Mouse (Mus musculus) adrenal gland, adult 2 months (tissue): ENCODE data around the gene Cd247. TPM values are rescaled to one million over a fixed set of nuclear protein-coding genes. Genes with fewer than 3 reads are reported as not detected.
A peak's percentile ranks its signal among the peaks of the same experiment; 100 is the strongest.
"Not testable (repeated sequence)": the region's sequence is repeated elsewhere in the genome, so short reads cannot be mapped to it uniquely, and the experiment has no call there.

Experiments
- DNase-seq: peaks from one replicate; pipeline ENCODE4 v3.0.0; 2021
- long read RNA-seq: library from polyadenylated mRNA; stranded (forward); transcript quantifications from one replicate; pipeline ENCODE4 v2.0.0, GENCODE M21; 2021
- polyA plus RNA-seq: library from polyadenylated mRNA; depleted of rRNA; stranded (reverse); fragments of >200 nt; gene quantifications from 2 replicates; pipeline ENCODE4 v1.2.3, GENCODE M21; 2012; rRNA removed
- total RNA-seq, 2 experiments: library from RNA; stranded (reverse); gene quantifications; 2 replicates each; pipeline ENCODE4 v1.2.3; 2021

Cd247 gene
- under 1 TPM; 0.35 to 0.45 TPM for total RNA-seq
- 1.2 and 1.9 TPM in 2 replicates for polyA plus RNA-seq
- long read RNA-seq: 0 reads

GRCm38 (mm10) chr1:165788511-165788910 lies at the start of gene Cd247:
TSS of gene Cd247 (plus strand) at chr1:165788681.
- DNase-seq: no peak

DNA sequence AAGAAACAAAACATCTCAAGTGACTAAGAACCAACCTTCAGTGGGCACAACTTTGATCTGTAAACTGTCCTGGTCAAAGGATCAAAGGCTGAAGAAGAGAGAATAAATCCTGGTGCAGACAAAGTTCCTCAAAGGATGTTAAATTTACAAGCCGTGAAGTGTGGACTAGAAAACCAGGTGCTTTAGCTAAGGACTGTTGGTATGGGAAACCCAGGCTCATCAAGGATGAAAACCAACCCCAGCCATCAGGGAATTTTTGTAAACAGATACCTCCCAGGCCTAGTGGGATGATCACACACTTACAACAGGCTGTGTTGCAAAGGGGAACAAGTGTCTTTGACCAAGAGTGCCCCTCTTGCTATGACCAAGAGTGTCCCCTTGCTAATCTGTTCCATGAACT lies 49.5 kb upstream of the Cd247 start:
- no peak for DNase-seq

- no peak for DNase-seq
Observed at GRCm38 (mm10) chr1:165741989-165742388, 46.5 kb upstream of the Cd247 start.

- no peak for DNase-seq
Observed at GRCm38 (mm10) chr1:165748053-165748452, 40.4 kb upstream of the Cd247 start.

DNA sequence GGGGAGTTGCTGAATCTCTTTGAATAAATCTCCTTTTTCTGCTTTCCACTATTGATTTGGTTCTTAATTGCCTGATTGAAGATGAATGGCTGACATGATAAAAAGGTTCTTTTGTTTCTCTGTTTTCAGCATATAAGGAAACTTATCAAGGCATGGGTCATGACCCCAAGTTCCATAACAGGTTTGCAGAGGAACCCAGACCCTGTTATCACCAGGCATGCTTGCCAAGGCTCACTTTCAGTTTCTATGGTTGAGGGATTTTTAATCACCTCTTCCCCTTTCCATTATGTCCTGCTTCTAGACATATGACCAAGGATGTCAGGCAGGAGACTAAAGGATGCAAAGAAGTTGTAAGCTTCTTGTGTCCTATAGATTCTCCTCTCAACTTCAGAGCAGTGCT lies 37.3 kb upstream of the Cd247 start:
- no peak for DNase-seq

GRCm38 (mm10) chr1:165751838-165752237 lies 36.6 kb upstream of the Cd247 start:
- DNase-seq: no peak

DNA sequence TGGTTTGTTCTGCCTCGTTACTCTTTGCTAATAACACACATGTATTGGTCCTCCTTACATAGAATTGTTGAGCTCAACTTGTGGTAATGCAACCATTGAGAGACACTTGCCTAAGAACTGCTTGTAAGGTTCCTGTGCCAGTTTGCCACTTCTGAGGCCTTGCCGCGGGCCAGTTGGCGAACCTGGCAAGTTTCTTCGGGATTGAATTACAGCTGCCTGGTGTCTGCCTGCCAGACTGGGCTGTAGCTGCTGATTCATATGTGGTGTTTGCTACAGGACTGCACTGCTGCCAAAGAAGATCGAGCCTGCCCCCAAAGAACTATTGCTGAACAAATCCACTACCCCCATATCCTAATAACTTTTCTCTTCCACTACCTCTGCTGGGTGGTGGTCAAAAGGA lies 34.3 kb upstream of the Cd247 start:
- no peak for DNase-seq

GRCm38 (mm10) chr1:165755194-165755593 lies 33.3 kb upstream of the Cd247 start:
- DNase-seq: no peak

DNA sequence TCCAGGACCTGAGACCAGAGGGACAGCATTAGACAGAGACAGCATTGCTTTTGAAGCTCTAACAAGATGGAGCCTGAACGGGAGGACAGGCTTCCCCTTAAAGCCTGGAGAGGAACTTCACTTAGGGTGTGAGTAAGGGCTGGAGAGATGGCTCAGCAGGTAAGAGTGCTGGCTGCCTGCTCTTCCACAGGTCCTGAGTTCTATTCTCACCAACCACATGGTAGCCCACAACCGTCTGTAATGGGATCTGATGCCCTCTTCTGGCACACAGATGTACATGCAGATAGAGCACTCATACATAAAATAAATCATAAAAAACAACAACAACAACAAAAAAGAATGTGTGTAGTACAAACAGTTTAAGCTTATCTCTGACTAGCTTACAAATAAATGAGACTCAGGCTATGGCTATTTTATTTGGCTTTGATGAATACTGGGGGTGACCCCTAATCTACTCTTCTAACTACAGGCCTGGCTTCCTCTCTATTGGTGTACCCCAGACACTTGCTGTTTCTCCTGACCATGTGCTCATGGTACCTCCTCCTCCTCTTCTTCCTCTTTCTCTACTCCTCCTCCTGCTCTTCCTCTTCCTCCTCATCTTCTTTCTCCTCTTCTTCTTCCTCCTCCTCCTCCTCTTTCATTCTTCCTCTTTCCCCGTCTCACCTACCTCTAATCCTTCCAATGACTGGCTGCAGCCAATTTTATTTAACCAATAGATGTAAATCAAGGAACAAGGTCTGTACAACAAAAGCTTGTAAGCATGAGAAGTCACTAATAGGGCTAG lies 26.8 kb upstream of the Cd247 start:
- DNase-seq: no peak

DNA sequence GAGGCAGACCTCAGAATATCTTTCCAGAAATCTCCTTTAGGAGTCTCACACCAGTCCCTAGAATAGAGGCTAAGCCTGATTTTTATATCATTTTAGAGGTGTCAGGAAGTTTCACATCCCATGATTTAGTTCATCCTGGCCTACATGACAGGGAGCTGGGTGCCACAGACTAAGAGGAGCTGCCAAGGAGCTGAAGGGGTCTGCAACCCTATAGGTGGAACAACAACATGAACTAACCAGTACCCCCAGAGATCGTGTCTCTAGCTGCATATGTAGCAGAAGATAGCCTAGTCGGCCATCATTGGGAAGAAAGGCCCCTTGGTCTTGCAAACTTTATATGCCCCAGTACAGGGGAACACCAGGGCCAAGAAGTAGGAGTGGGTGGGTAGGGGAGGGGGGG lies 26.0 kb upstream of the Cd247 start:
- not testable (repeated sequence) for DNase-seq

- DNase-seq: no peak
Observed at GRCm38 (mm10) chr1:165762914-165763634, 25.4 kb upstream of the Cd247 start.

GRCm38 (mm10) chr1:165763635-165764372 lies 24.7 kb upstream of the Cd247 start, which contains the start of gene Creg1:
TSS of gene Creg1 (plus strand) at chr1:165763746.
- peak; percentile 97 for DNase-seq

- DNase-seq: no peak
Observed at GRCm38 (mm10) chr1:165764571-165764970, 23.9 kb upstream of the Cd247 start.

GRCm38 (mm10) chr1:165765041-165765440 lies 23.4 kb upstream of the Cd247 start:
- DNase-seq: no peak

DNA sequence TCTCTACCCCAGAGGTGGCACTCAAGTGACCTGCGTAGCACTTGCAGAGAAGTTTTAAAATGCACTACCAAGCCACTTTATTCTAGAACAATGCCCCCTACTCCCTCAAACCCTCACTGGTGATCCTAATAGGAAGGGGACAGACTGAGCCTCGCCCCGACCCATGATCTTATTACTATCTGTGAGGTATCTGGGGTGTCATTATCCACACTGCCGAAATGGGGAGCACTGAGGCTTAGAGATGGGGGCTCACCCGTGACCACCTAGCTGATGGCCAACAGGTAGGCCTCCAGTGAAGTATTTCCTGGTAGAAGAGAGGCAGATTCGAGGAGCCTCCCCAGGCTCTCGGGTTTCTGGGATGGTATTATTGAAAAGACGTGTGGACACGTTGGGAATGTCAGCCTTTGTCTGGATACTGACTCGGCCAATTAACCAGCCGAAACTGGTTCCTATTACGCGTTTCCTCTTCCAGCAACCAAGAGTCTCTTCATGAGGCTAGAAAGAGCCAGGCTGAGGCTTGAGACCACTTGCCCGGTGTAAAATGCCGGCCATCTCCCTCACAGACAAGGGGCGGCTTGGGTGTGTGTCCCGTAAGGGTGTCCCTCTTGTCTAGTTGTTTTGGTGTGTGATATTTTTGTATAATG lies 22.7 kb upstream of the Cd247 start:
- no peak for DNase-seq

DNA sequence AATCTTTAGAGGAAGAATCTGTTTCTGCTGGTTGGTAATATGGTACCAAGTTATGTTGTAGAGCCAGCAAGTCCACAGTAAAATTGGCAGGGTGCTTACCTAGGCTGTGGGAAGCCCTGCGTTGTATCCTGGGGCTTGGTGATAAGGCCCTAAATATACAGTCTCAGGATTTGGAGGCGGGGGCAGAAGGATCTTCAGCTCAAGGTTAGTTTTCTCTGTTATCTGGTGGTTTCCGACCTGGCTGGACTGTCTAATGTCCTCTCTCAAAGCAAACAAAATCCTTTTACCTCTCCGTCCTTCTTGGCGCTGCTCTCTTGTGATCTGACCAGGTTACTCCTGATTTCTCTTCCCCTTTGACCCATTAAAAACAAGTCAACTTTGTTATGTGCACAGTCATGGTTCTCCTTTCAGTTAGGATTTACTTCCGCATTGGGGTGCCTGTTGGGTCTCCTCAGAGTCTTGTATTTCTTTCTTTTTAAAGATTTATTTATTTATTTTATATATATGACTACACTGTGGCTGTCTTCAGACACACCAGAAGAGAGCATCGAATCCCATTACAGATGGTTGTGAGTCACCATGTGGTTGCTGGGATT lies 22.1 kb upstream of the Cd247 start:
- DNase-seq: no peak

DNA sequence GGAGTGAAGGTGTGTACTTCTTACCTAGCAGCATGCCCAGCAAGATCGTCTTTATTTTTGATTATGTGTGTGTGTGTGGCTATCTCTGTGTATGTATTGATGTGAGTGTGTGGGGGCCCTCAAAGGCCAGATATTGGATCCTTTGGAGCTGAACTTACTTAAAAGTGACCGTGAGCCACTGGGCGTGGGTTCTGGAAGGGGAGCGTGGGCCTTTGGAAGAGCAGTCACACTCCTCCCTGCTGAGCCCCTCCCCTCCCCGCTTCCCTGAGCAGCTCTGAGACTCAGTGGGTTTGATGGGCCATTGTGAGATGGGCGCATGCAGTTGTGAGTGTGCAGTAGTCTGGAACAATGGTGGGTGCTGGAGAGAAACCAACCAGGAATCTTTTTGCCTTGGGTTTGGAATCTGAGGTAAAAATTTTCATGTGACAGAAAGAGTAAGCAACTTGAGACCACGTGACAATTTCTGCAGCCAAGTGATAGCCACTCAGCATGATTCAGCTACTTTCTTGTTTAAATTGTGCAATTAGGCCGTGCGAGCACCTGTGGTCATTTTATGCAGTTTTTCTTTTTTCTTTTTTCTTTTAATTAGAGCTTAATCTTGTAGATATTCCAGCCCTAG lies 19.5 kb upstream of the Cd247 start:
- DNase-seq: no peak

GRCm38 (mm10) chr1:165770181-165770759 lies 18.2 kb upstream of the Cd247 start:
- DNase-seq: no peak

GRCm38 (mm10) chr1:165771491-165771897 lies 17.0 kb upstream of the Cd247 start:
- DNase-seq: peak; percentile 79

DNA sequence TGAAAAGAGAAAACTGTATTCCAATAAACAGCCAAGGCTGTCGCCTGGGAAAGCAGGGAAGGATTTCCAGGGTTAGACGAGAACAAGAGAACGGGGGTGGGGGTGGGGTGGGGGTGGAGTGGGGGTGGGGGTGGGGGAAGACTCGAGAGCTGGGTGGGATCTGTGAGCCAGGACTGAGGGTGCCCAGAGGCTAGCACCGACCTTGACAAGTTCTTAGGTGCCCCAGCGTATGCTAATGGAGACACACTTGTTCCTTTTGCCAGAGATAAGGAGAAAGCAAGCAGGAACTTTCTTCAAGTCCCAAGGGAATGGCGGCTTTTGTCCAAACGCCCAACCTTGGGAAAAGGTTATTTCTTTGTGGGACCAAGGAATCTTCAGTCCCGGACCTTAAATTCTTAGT lies 16.5 kb upstream of the Cd247 start:
- no peak for DNase-seq
